Mouse (Mus musculus) bone marrow, adult 2 months (tissue): Measurements from ENCODE around the gene Nkd1. TPM values are rescaled to one million over a fixed set of nuclear protein-coding genes. Genes with fewer than 3 reads are reported as not detected.

Source experiments
- H3K27ac ChIP-seq: fragments of 200-500 bp; 2 replicates; pipeline ENCODE4 v1.5.1; 2012; ENCODE audit warnings: low read depth, mild to moderate bottlenecking, control low read depth, inconsistent platforms, low read length; ENCODE audit not compliant: control insufficient read depth, poor library complexity, insufficient read depth
- H3K4me1 ChIP-seq: fragments of 200-500 bp; 2 replicates; pipeline ENCODE4 v1.6.1; 2011; ENCODE audit warnings: low read length; ENCODE audit not compliant: control insufficient read depth, insufficient read depth
- H3K4me3 ChIP-seq: fragments of 200-500 bp; replicated peaks from 2 replicates; pipeline ENCODE3; 2011; ENCODE audit warnings: mild to moderate bottlenecking, low read depth, low read length, control low read depth; ENCODE audit not compliant: control insufficient read depth
- CTCF ChIP-seq: fragments of 200-500 bp; IDR thresholded peaks from 2 replicates; pipeline ENCODE4 v1.5.1; 2011; ENCODE audit warnings: low read length, control low read depth; ENCODE audit not compliant: control insufficient read depth, insufficient read depth
- POLR2A ChIP-seq: fragments of 200-500 bp; IDR thresholded peaks from 2 replicates; pipeline ENCODE4 v1.6.1; 2011; ENCODE audit warnings: low read depth, mild to moderate bottlenecking, control low read depth, low read length, borderline replicate concordance; ENCODE audit not compliant: control insufficient read depth
- WGBS: fragments of 180-500 bp; shearing (Covaris S2); methylation state at CpG from one replicate; pipeline ENCODE4 v1.1.7; 2018; 5-methylcytosine and 5-hydroxymethylcytosine counted together
- polyA plus RNA-seq: library from polyadenylated mRNA; stranded (reverse); fragments of >200 nt; gene quantifications from 2 replicates; pipeline ENCODE4 v1.2.4, GENCODE M21; 2011; ENCODE audit warnings: low replicate concordance; ENCODE audit not compliant: missing spikeins, insufficient read depth, insufficient read length

Gene Nkd1
- polyA plus RNA-seq: not detected in 2 replicates

DNA sequence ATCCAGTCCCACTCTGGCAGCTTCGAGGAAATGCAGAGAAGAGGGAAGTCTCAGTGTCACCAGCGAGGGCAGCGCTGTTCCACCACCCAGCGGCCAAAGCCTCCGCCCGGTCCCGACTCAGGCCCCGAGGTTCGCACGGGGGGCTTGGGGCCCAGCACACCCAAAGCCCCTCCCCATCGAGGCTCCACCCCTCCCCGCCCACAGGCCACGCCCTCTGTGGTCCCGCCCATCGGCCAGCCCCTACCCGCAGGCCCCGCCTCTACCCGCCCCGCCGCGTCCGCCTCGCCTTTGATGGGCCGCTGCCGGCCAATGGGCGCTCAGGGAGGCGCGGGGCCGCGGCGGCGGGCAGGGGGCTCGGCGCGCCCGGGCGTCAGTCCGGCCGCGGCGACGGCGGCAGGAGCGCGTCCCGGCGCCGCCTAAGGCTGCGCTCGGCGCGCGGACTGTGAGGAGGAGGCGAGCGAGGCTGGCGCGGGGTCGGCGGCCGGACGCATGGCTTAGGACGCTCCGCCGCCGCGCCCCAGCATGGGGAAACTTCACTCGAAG, at the start of gene Nkd1:
Nkd1 (plus strand) TSS at position 370 of the 543 bp plus-strand sequence.
- TF ChIP-seq POLR2A (no peak), CTCF (no peak)
- WGBS: 1% methylated on average over 63 of the region's 67 CpGs
- Histone ChIP-seq H3K4me1 (no peaks in the 10 kb centered on the region; the same call in 1 of the 2 replicates), H3K27ac (no peak within 1 kb of the TSS; the same call in 1 of the 2 replicates), H3K4me3 (peak within 1 kb of the TSS; percentile 16)

DNA sequence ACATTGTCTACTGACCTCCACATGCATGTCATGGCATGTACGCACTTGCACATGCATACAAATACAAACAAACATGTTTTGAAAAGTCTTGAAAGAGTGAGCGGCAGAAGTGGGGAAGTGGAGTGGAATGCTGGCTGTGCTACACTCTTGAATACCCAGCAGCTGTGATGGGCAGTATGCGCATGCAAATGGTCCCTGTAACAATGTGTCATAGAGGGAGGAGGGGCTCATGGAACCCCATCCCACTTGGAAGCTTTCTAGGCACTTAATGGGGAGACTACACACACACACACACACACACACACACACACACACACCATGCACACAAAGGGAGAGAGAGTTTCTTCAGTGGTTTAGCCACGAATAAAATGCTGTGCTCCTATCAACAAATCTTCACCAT, 39.9 kb upstream of the Nkd1 start:
- TF ChIP-seq POLR2A (no peak), CTCF (no peak)
- WGBS: 79% methylated on average over 4 of the region's 4 CpGs
- Histone ChIP-seq H3K27ac (no peak overlapping the region), H3K4me3 (no peak overlapping the region), H3K4me1 (no peaks in the 10 kb centered on the region)

DNA sequence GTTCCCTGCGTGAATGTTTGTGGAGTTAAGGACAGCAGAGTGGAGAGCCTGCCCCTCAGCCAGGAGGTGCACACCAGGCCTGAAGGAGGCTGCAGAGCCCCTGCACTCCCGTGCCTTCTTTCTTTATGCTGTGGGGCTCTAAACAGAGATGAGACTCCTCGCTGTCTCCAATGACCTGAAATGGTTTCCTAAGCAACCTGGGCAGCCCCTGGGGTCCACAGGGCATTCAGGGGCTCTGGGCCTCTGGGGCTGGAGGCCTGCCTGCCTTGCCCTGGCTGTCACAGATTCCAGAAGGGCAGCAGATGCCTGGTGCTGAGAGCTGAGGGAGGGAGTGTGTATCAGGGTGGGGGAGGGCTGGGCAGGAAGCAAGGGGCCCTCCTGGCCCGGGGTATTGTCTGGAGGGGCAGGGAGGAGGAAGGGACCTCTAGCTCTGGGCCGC, 32.7 kb upstream of the Nkd1 start:
- WGBS: 40% methylated on average over 5 of the region's 5 CpGs
- TF ChIP-seq CTCF (no peak), POLR2A (no peak)
- Histone ChIP-seq H3K4me1 (no peaks in the 10 kb centered on the region), H3K4me3 (no peak overlapping the region), H3K27ac (no peak overlapping the region)

DNA sequence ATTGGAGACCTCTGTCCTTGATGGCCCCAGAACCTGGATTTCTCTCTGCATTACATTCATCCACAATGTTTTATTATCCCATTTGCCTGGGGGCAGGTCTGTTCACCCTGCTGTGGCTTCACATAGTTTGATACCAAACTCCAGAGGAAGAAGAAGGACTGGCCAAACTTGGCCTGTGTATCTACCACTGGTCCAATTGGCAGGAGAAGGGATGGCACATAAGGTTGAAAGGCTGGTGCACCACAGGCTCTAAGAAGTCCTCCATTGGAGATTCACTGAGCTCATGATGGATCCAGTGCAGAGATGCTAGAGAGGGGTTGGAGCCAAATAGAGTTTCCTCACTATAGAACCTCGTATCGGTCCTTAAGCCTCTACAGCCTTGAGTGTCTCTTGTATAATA, 27.1 kb upstream of the Nkd1 start:
- H3K4me3 ChIP-seq: no peak overlapping the region
- 84% methylated on average over 2 of the region's 2 CpGs for WGBS
- TF ChIP-seq CTCF (no peak), POLR2A (no peak)

DNA sequence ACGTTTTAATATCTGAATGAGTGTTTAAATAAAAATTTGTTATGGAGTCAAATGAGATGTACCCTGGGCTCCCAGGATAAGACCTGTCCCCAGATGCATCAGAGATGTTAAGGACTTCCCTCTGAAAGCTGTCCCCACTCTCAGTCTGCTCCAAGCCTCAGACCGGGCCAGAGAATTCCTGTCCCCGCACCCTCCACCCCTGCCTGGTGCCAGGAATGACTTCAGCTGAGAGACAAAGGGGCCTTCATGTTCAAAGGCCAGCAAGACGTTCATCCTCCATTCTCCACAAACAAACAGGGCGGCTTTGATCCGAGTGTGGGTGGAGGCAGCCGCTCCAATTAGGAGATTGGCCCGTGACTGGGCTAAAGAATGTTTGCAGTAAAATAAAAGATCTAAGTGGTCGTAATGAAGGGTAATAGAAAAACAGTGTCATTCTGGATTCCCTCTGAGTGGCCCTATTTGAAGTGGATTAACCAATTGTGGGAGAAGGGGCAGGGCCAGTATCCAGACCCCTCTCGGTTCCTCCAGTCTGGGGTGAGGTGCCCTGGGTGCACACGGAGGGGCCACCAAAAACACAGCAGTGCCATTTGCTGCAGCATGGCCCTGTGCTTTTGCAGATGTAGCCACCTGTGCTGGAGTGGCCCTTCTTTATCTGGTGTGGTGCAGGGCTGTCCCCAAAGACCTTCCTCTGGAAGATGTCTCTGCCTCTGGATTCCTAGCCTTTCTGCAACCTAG, 25.9 kb upstream of the Nkd1 start:
- Histone ChIP-seq H3K27ac (no peak overlapping the region), H3K4me1 (no peaks in the 10 kb centered on the region; the same call in 1 of the 2 replicates), H3K4me3 (no peak overlapping the region)
- 75% methylated on average over 11 of the region's 11 CpGs for WGBS
- no peak for TF ChIP-seq POLR2A
- TF ChIP-seq CTCF: no peak

More for the DNA sequence above, 27.1 kb upstream of the Nkd1 start:
- Histone ChIP-seq H3K27ac (no peak overlapping the region), H3K4me1 (no peaks in the 10 kb centered on the region)

DNA sequence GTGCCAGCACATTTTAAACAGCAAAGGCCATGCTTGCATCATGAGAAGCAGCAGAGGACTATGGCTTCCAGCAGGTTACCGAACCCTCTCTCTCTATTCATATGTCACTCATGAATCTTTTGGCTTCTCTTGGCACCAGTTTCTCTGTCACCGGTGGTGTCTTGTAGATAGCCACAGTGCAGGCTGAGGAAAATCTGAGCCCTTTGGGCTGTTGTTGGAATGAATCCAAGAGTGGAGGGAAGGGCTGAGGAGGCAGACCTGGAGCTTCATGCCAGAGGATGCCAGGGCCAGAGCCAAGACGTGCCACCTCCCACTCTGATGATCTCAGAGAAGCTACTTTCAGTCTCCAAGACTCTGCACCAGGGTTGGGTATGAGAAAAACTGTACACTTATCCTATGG, 19.0 kb upstream of the Nkd1 start:
- Histone ChIP-seq H3K27ac (no peak overlapping the region), H3K4me1 (no peaks in the 10 kb centered on the region; the same call in 1 of the 2 replicates), H3K4me3 (no peak overlapping the region)
- TF ChIP-seq CTCF: no peak
- no peak for TF ChIP-seq POLR2A
- WGBS: 81% methylated on average over 3 of the region's 3 CpGs

DNA sequence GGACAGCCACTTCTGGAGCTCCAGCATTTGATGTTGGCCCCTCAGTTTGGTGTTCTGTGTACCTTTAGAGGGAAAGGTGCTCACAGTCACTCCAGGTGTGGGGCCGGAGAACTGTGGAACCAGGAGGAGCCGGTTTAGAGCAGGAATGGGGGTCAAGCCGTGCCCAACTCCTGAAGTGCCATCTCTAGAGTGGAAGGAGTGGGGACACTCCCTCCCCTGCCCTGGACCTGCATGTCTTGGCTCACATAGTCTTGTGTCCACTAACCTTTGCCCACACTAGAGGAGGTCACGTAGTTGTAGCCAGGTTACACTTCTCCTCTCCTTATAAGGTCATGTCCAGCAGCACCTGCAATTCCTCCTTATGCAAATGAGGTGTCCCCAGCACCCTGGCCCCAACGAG, 14.2 kb upstream of the Nkd1 start:
- H3K4me1 ChIP-seq: no peaks in the 10 kb centered on the region
- H3K27ac ChIP-seq: no peak overlapping the region
- TF ChIP-seq CTCF (no peak), POLR2A (no peak)
- WGBS: 75% methylated on average over 5 of the region's 5 CpGs
- H3K4me3 ChIP-seq: no peak overlapping the region

DNA sequence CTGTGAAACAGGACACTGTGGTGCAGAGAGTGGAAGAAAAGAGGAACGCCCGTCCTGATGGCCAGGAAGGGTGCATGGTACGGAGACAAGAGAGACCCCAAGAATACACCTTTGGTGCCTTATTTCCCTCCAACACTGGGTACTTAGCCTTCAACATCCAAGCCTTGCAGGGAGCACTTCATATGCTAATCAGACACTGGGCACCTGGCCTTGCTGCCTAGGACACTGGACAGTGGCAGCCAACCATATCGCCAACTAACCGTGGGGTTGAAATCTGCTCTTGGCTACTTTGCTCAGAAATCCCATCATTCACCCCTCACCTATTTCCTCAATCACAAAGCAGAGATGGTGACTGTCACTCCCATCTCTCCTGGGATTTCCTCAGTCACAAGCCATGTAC, 10.1 kb upstream of the Nkd1 start:
- Histone ChIP-seq H3K4me3 (no peak overlapping the region), H3K27ac (no peak overlapping the region), H3K4me1 (no peaks in the 10 kb centered on the region)
- WGBS: 65% methylated on average over 5 of the region's 5 CpGs
- TF ChIP-seq POLR2A (no peak), CTCF (no peak)
